Mouse (Mus musculus) limb, embryonic 11.5 days (tissue): ENCODE data around the gene Ss18l2. TPM values are rescaled to one million over a fixed set of nuclear protein-coding genes. Genes with fewer than 3 reads are reported as not detected.

ENCODE experiments used
- ATAC-seq: fragments of 200-750 bp; cut with Nextera tagmentation; 2 replicates; pipeline ENCODE4 v1.8.0; 2017; ENCODE audit warnings: low read depth; ENCODE audit not compliant: insufficient number of reproducible peaks, low FRiP score, low TSS enrichment
- DNase-seq: peaks from one replicate; pipeline ENCODE4 v3.0.0-alpha.2; 2015; ENCODE audit warnings: low spot score
- H3K27ac ChIP-seq: fragments of 300-500 bp; sonication (generic); replicated peaks from 2 replicates; pipeline ENCODE4 v1.5.1; 2014; ENCODE audit warnings: low read depth, mild to moderate bottlenecking, low read length
- H3K27me3 ChIP-seq: fragments of 300-500 bp; sonication (generic); 2 replicates; pipeline ENCODE4 v1.6.1; 2014; ENCODE audit warnings: mild to moderate bottlenecking, low read length, mixed read lengths; ENCODE audit not compliant: control insufficient read depth, insufficient read depth
- H3K36me3 ChIP-seq: fragments of 300-500 bp; sonication (generic); 2 replicates; pipeline ENCODE4 v1.6.1; 2014; ENCODE audit warnings: mild to moderate bottlenecking, low read length, moderate library complexity, mixed read lengths; ENCODE audit not compliant: control insufficient read depth, insufficient read depth
- H3K4me1 ChIP-seq: fragments of 300-500 bp; sonication (generic); 2 replicates; pipeline ENCODE4 v1.6.1; 2014; ENCODE audit warnings: low read length, mixed read lengths; ENCODE audit not compliant: control insufficient read depth, insufficient read depth
- H3K4me2 ChIP-seq: fragments of 300-500 bp; sonication (generic); 2 replicates; pipeline ENCODE4 v1.6.1; 2014; ENCODE audit warnings: low read depth, mild to moderate bottlenecking, moderate library complexity; ENCODE audit not compliant: severe bottlenecking
- H3K4me3 ChIP-seq: fragments of 300-500 bp; sonication (generic); 2 replicates; pipeline ENCODE4 v1.5.1; 2014; ENCODE audit warnings: low read depth, low read length
- H3K9ac ChIP-seq: fragments of 300-500 bp; sonication (generic); 2 replicates; pipeline ENCODE4 v1.6.1; 2014; ENCODE audit warnings: mild to moderate bottlenecking, low read length
- H3K9me3 ChIP-seq: fragments of 300-500 bp; sonication (generic); 2 replicates; pipeline ENCODE4 v1.6.1; 2016; ENCODE audit warnings: low read length; ENCODE audit not compliant: control insufficient read depth
- WGBS: fragments of 180-500 bp; shearing (Covaris S2); extraction: QIAGEN DNeasy Blood & Tissue Kit; methylation state at CpG from one replicate; pipeline ENCODE4 v1.1.7; 2014; 5-methylcytosine and 5-hydroxymethylcytosine counted together
- polyA plus RNA-seq: library from polyadenylated mRNA; unstranded; fragments of >200 nt; fragmentation: Nextera tagmentation; extraction: Ambion mirVana; gene quantifications from 2 replicates; pipeline ENCODE4 v1.2.1, GENCODE M21; 2014

The Ss18l2 gene
- 99.8 and 103 TPM in 2 replicates for polyA plus RNA-seq

DNA sequence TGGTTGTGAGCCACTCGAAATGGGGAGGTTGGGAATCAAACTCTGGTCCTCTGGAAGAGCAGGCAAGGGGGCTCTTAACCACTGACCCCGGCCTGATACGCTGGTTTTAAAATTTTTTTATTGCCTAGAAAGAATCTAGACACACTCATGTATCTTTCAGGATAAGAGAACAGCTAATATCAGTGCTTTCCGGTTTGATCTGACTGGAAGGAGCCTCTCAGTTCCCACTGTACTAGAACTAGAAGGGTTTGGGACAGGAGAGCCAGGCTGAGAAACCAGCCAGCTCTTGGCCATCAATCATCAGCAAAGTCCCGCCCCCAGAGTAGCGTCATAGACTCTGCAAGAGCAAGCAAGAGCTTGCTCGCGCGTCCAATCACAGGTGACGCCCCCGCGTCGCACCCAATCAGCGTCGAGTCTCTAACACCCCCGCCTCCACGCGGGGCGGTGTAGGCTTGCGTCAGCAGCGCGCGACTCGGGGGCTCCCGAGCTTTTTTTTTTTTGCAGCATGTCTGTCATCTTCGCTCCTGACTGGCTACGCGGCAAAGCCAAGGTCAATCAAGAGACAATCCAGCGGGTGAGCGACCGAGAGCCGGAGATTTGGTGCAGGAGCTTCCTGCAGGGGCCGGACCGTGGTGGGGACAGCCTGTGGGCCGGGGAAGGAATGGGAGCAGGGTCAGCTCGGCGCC lies at the start of gene Ss18l2:
Gene Ss18l2 (plus strand): TSS at position 432 of the 686 bp plus-strand sequence.
- Histone ChIP-seq H3K27me3 (no peaks in the 10 kb centered on the region), H3K36me3 (peaks cover 7% of the 10 kb centered on the region; the same call in 1 of the 2 replicates), H3K9ac (peak within 1 kb of the TSS; percentile 69), H3K4me3 (peak within 1 kb of the TSS; percentile 87), H3K9me3 (no peaks in the 10 kb centered on the region), H3K4me2 (peak within 1 kb of the TSS; percentile 69), H3K27ac (peak within 1 kb of the TSS; percentile 61; the same call in 1 of the 2 replicates), H3K4me1 (peaks cover 5% of the 10 kb centered on the region)
- ATAC-seq (peak; percentile 94), DNase-seq (peak; percentile 100)
- WGBS = 5% methylated on average over 37 of the region's 37 CpGs

DNA sequence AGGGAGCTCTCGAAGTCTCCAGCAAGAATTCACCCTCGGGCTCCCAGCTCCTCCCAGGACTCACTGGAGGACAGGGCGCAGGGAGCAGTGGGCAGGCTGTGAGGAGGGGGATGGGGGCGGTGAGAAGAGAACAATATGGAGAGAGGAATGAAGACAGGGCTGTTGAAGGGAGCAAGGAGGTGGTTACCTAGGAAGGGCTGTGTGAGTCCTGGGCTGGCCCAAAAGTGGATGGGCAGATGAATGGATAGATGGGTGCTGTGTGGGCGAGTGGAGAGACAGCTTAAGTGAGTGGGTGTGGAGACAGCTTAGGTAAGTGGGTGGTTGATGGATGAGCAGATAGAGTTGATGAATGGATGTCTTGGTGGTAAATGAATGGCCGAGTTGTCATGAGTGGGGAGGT lies 46.7 kb upstream of the Ss18l2 start:
- Histone ChIP-seq H3K4me1 (0 out of 2 replicates have a peak, but pooled peaks cover 3% of the 10 kb centered on the region), H3K4me2 (no peak overlapping the region), H3K4me3 (no peak overlapping the region), H3K36me3 (no peaks in the 10 kb centered on the region), H3K27me3 (0 out of 2 replicates have a peak, but pooled peaks cover 3% of the 10 kb centered on the region), H3K9me3 (no peaks in the 10 kb centered on the region), H3K27ac (no peak overlapping the region), H3K9ac (no peak overlapping the region)
- ATAC-seq (no peak; the same call in 1 of the 2 replicates), DNase-seq (no peak)
- 77% methylated on average over 6 of the region's 6 CpGs for WGBS

DNA sequence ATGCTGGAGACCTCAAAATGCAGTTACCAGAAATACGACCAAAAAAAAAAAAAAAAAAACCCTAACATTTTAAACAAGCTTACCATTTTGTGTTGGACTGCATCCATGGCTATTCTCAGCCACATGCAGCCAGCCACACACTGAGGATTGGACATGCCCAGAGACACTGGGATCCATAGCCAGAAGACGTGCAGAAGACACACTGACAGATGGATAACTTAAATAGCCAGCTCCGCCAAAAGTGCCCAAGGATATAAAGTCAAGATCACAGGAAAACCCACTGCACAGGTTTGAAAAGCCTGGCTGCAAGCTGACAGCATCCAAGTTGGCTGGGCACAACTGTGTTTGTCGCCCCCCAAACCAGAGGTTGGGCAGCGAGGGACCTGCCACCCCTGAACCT lies 46.0 kb upstream of the Ss18l2 start:
- Histone ChIP-seq H3K27ac (no peak overlapping the region), H3K4me1 (0 out of 2 replicates have a peak, but pooled peaks cover 3% of the 10 kb centered on the region), H3K27me3 (peaks cover 5% of the 10 kb centered on the region; the same call in 1 of the 2 replicates), H3K9me3 (no peaks in the 10 kb centered on the region), H3K9ac (no peak overlapping the region), H3K36me3 (no peaks in the 10 kb centered on the region), H3K4me2 (no peak overlapping the region), H3K4me3 (no peak overlapping the region)
- 83% methylated on average over 5 of the region's 5 CpGs for WGBS
- DNase-seq = no peak
- no peak for ATAC-seq

DNA sequence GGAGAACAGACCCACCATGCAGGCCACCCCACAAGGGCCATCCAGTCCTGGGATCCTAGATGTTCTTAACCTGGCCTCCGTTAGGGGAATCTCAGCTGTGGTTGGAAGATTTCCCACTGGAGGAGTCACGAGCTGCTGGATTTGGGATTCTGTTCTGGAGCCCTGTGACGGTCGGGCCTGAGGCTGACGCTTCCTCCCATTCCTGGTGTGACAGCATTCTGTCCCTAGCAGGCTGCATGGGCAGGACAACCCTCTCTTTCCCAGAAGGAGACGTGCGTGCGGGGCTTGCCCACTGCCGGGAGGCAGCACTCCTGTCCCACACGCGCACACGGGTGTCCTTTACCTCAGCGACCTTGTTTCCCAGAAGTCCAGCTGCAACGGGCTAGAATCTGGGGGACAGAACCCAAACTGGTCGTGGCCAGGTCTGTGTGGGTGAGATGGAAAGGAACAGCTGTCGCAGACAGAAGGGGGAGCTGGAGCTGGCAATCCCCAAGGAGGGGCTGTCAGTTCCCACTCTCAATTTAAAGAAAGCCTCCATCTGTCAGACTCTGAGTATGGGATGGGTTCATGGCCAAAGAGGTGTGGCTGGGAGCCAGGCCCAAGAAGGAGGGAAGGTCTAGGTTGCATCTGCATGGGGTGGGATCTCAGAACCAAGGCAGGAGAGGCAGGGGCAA lies 43.0 kb upstream of the Ss18l2 start:
- no peaks in the 10 kb centered on the region for H3K9me3 ChIP-seq
- no peak overlapping the region for H3K27ac ChIP-seq
- H3K4me3 ChIP-seq = no peak overlapping the region
- peaks cover 3% of the 10 kb centered on the region; the same call in 1 of the 2 replicates for H3K4me1 ChIP-seq
- H3K36me3 ChIP-seq = no peaks in the 10 kb centered on the region
- H3K9ac ChIP-seq = no peak overlapping the region
- peaks cover 20% of the 10 kb centered on the region for H3K27me3 ChIP-seq
- DNase-seq = no peak
- 78% methylated on average over 16 of the region's 16 CpGs for WGBS
- no peak overlapping the region for H3K4me2 ChIP-seq
- no peak for ATAC-seq

DNA sequence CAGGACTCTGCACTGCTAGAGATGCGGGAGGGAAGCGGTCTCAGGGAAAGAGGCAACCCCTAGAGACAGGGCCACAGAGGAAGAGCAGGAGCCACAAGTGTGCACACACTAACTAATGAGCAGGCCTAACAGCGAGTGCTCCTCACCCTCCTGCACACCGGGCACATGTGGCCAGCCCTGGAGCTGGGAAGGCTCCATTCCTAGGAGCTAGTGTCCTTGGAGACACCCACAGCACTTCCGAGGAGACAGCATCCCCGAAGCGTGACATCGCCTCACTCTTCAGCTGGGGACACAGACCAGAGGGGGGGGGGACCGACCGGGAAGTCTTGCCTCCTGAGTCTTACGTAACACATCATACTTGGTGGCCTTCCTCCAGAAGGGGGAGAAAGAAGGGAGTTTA lies 42.3 kb upstream of the Ss18l2 start:
- WGBS = 88% methylated on average over 11 of the region's 11 CpGs
- H3K27me3 ChIP-seq = peaks cover 20% of the 10 kb centered on the region
- no peak overlapping the region for H3K9ac ChIP-seq
- H3K4me2 ChIP-seq = no peak overlapping the region
- no peaks in the 10 kb centered on the region for H3K36me3 ChIP-seq
- DNase-seq (no peak), ATAC-seq (no peak)
- no peak overlapping the region for H3K4me3 ChIP-seq
- no peak overlapping the region for H3K27ac ChIP-seq
- peaks cover 3% of the 10 kb centered on the region; the same call in 1 of the 2 replicates for H3K4me1 ChIP-seq
- H3K9me3 ChIP-seq = no peaks in the 10 kb centered on the region

DNA sequence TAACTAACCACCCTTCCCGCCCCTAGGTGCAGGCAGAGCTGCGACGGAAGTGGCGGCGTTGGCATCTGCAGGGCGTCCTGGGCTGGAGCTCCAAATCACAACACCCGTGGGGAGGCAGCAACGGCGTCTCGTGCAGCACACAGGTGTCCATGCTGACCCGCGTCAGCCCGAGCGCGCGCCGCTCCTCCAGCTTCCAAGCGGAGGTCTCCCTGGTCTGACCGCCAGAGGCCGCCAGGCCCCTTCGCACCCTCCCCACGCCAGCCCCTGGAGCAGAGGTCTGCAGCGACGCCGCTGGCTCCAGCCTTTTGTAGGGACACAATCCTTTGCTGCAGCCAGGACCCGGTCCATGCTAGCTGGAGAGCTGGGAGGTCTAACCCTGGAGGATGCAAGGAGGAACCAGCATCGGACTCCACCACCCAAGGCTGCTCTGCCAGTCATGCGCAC lies 40.8 kb upstream of the Ss18l2 start:
- H3K27me3 ChIP-seq = peaks cover 20% of the 10 kb centered on the region
- DNase-seq = peak; percentile 86
- H3K9ac ChIP-seq = no peak overlapping the region
- H3K4me1 ChIP-seq = peaks cover 3% of the 10 kb centered on the region; the same call in 1 of the 2 replicates
- H3K4me2 ChIP-seq = peak overlapping the region; percentile 47
- H3K9me3 ChIP-seq = no peaks in the 10 kb centered on the region
- H3K4me3 ChIP-seq = peak overlapping the region; percentile 15
- 1% methylated on average over 28 of the region's 28 CpGs for WGBS
- peak; percentile 56; the same call in 1 of the 2 replicates for ATAC-seq
- no peak overlapping the region for H3K27ac ChIP-seq
- H3K36me3 ChIP-seq = no peaks in the 10 kb centered on the region

DNA sequence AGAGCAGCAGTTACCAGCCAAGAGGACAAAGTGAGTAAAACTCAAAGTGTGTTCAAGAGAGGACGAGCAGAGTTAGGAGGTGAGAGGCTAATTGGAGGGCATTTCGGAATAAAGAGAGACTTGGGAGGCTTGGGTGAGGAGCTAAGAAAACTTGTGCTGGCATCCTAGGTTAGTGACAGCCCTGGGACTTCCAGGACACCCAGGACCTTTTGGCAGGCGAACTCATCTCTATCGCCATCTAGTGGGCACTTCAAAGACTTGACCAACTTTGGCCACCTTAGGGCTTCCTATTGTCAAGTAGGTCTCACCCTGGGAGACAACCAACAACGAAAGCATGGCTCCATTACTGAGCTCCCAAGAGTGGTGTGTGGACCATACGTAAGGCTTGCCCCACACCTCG lies 38.8 kb upstream of the Ss18l2 start:
- ATAC-seq (no peak), DNase-seq (peak; percentile 67)
- Histone ChIP-seq H3K4me2 (no peak overlapping the region), H3K9ac (no peak overlapping the region), H3K4me1 (peaks cover 3% of the 10 kb centered on the region; the same call in 1 of the 2 replicates), H3K27ac (no peak overlapping the region), H3K27me3 (peaks cover 20% of the 10 kb centered on the region), H3K4me3 (no peak overlapping the region), H3K9me3 (no peaks in the 10 kb centered on the region), H3K36me3 (no peaks in the 10 kb centered on the region)
- 19% methylated on average over 7 of the region's 7 CpGs for WGBS

DNA sequence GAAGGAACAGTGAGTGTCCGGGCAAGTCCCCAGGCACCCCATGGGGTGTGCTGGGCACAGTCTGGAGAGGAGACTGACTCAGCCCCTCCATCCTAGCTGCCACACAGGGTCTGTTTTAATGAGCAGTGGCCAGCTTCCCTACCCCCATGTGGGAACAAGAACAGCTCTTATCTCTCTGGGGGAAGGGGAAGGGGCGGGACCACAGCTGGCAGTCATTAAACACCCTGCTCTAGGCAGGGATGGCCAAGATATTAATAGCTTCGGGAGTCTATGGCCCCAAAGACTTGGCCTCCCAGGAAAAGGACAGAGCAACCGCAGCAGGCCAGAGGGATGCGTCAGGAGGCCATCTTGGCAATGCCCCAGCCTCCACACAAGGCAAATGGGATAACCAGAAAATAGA lies 37.8 kb upstream of the Ss18l2 start:
- H3K27me3 ChIP-seq = peaks cover 20% of the 10 kb centered on the region
- H3K36me3 ChIP-seq = no peaks in the 10 kb centered on the region
- no peak overlapping the region for H3K9ac ChIP-seq
- H3K27ac ChIP-seq = no peak overlapping the region
- H3K4me1 ChIP-seq = no peaks in the 10 kb centered on the region; the same call in 1 of the 2 replicates
- DNase-seq (no peak), ATAC-seq (no peak)
- H3K9me3 ChIP-seq = no peaks in the 10 kb centered on the region
- no peak overlapping the region for H3K4me3 ChIP-seq
- no peak overlapping the region for H3K4me2 ChIP-seq
- WGBS = 48% methylated on average over 5 of the region's 5 CpGs
